Mouse (Mus musculus): Measurements from ENCODE around the gene Zdhhc4. TPM values are rescaled to one million over a fixed set of nuclear protein-coding genes. Genes with fewer than 3 reads are reported as not detected.

The Zdhhc4 gene
- polyA plus RNA-seq, 1 experiment from 2014 or later, result 63.3 TPM

- 47% methylated on average over 6 of the region's 6 CpGs for WGBS
- ATAC-seq (replicated peaks; ENCODE audit: low FRiP score) (no peak), DNase-seq (ENCODE audit: low spot score) (no peak)
- no peaks in the 10 kb centered on the region; the same call in 1 of the 2 replicates for H3K27me3 ChIP-seq (replicated peaks; ENCODE audit: control insufficient read depth, insufficient read depth, low read length)
- no peaks in the 10 kb centered on the region for H3K9me3 ChIP-seq (ENCODE audit: control insufficient read depth, low read length)
- no peaks in the 10 kb centered on the region for H3K36me3 ChIP-seq (ENCODE audit: control insufficient read depth, insufficient read depth, low read length)
- no peaks in the 10 kb centered on the region for H3K4me1 ChIP-seq (replicated peaks; ENCODE audit: control insufficient read depth, insufficient read depth, low read length)
- H3K9ac ChIP-seq (ENCODE audit: low read depth, low read length), result no peak overlapping the region
- no peak overlapping the region for H3K4me2 ChIP-seq
- no peak overlapping the region for H3K27ac ChIP-seq (ENCODE audit: low read depth, low read length)
- H3K4me3 ChIP-seq (ENCODE audit: low read depth, low read length), result no peak overlapping the region
Observed at GRCm38 (mm10) chr5:143339603-143340002, 10.5 kb upstream of the Zdhhc4 start.

GRCm38 (mm10) chr5:143336559-143336958, 7.5 kb upstream of the Zdhhc4 start:
- H3K36me3 ChIP-seq (ENCODE audit: control insufficient read depth, insufficient read depth, low read length), result no peaks in the 10 kb centered on the region
- H3K4me3 ChIP-seq (ENCODE audit: low read depth, low read length), result no peak overlapping the region
- ATAC-seq (replicated peaks; ENCODE audit: low FRiP score) (no peak), DNase-seq (ENCODE audit: low spot score) (no peak)
- no peaks in the 10 kb centered on the region for H3K9me3 ChIP-seq (ENCODE audit: control insufficient read depth, low read length)
- no peak overlapping the region for H3K9ac ChIP-seq (ENCODE audit: low read depth, low read length)
- no peak overlapping the region for H3K27ac ChIP-seq (ENCODE audit: low read depth, low read length)
- H3K4me2 ChIP-seq, result no peak overlapping the region
- 60% methylated on average over 6 of the region's 6 CpGs for WGBS
- no peaks in the 10 kb centered on the region; the same call in 1 of the 2 replicates for H3K27me3 ChIP-seq (replicated peaks; ENCODE audit: control insufficient read depth, insufficient read depth, low read length)
- no peaks in the 10 kb centered on the region for H3K4me1 ChIP-seq (replicated peaks; ENCODE audit: control insufficient read depth, insufficient read depth, low read length)

- no peak for DNase-seq (ENCODE audit: low spot score)
- H3K4me3 ChIP-seq (ENCODE audit: low read depth, low read length), result no peak overlapping the region
- no peaks in the 10 kb centered on the region; the same call in 1 of the 2 replicates for H3K27me3 ChIP-seq (replicated peaks; ENCODE audit: control insufficient read depth, insufficient read depth, low read length)
- H3K4me1 ChIP-seq (replicated peaks; ENCODE audit: control insufficient read depth, insufficient read depth, low read length), result peaks cover under 1% of the 10 kb centered on the region; the same call in 1 of the 2 replicates
- WGBS, result 77% methylated on average over 7 of the region's 7 CpGs
- no peak overlapping the region for H3K9ac ChIP-seq (ENCODE audit: low read depth, low read length)
- no peaks in the 10 kb centered on the region for H3K9me3 ChIP-seq (ENCODE audit: control insufficient read depth, low read length)
- no peak for ATAC-seq (replicated peaks; ENCODE audit: low FRiP score)
- no peak overlapping the region for H3K27ac ChIP-seq (ENCODE audit: low read depth, low read length)
- H3K36me3 ChIP-seq (ENCODE audit: control insufficient read depth, insufficient read depth, low read length), result no peaks in the 10 kb centered on the region
- H3K4me2 ChIP-seq, result no peak overlapping the region
Observed at GRCm38 (mm10) chr5:143335089-143335460, 6.0 kb upstream of the Zdhhc4 start.

- H3K36me3 ChIP-seq (ENCODE audit: control insufficient read depth, insufficient read depth, low read length), result no peaks in the 10 kb centered on the region
- H3K4me1 ChIP-seq (replicated peaks; ENCODE audit: control insufficient read depth, insufficient read depth, low read length), result peaks cover 6% of the 10 kb centered on the region; the same call in 1 of the 2 replicates
- H3K9ac ChIP-seq (ENCODE audit: low read depth, low read length), result no peak overlapping the region
- no peak overlapping the region for H3K27ac ChIP-seq (ENCODE audit: low read depth, low read length)
- no peaks in the 10 kb centered on the region for H3K9me3 ChIP-seq (ENCODE audit: control insufficient read depth, low read length)
- no peak for ATAC-seq (replicated peaks; ENCODE audit: low FRiP score)
- H3K4me2 ChIP-seq, result no peak overlapping the region
- no peaks in the 10 kb centered on the region; the same call in 1 of the 2 replicates for H3K27me3 ChIP-seq (replicated peaks; ENCODE audit: control insufficient read depth, insufficient read depth, low read length)
- WGBS, result 64% methylated on average over 14 of the region's 14 CpGs
- H3K4me3 ChIP-seq (ENCODE audit: low read depth, low read length), result no peak overlapping the region
- no peak for DNase-seq (ENCODE audit: low spot score)
Observed at GRCm38 (mm10) chr5:143334418-143335088, 5.5 kb upstream of the Zdhhc4 start.

GRCm38 (mm10) chr5:143333872-143334271, 4.8 kb upstream of the Zdhhc4 start:
- no peaks in the 10 kb centered on the region for H3K9me3 ChIP-seq (ENCODE audit: control insufficient read depth, low read length)
- ATAC-seq (replicated peaks; ENCODE audit: low FRiP score) (no peak; the same call in 1 of the 2 replicates), DNase-seq (ENCODE audit: low spot score) (peak; percentile 56)
- H3K4me2 ChIP-seq, result peak overlapping the region; percentile 9
- no peak overlapping the region for H3K9ac ChIP-seq (ENCODE audit: low read depth, low read length)
- H3K27ac ChIP-seq (ENCODE audit: low read depth, low read length), result no peak overlapping the region
- no peak overlapping the region for H3K4me3 ChIP-seq (ENCODE audit: low read depth, low read length)
- H3K4me1 ChIP-seq (replicated peaks; ENCODE audit: control insufficient read depth, insufficient read depth, low read length), result peaks cover 6% of the 10 kb centered on the region; the same call in 1 of the 2 replicates
- WGBS, result 6% methylated on average over 5 of the region's 5 CpGs
- no peaks in the 10 kb centered on the region; the same call in 1 of the 2 replicates for H3K27me3 ChIP-seq (replicated peaks; ENCODE audit: control insufficient read depth, insufficient read depth, low read length)
- H3K36me3 ChIP-seq (ENCODE audit: control insufficient read depth, insufficient read depth, low read length), result no peaks in the 10 kb centered on the region

GRCm38 (mm10) chr5:143317288-143317610, 11.8 kb downstream of the Zdhhc4 start:
- Histone ChIP-seq H3K9me3 (ENCODE audit: control insufficient read depth, low read length) (no peaks in the 10 kb centered on the region), H3K36me3 (ENCODE audit: control insufficient read depth, insufficient read depth, low read length) (peaks cover 42% of the 10 kb centered on the region), H3K9ac (ENCODE audit: low read depth, low read length) (no peak overlapping the region), H3K27ac (ENCODE audit: low read depth, low read length) (no peak overlapping the region), H3K4me2 (no peak overlapping the region), H3K4me3 (ENCODE audit: low read depth, low read length) (no peak overlapping the region), H3K27me3 (replicated peaks; ENCODE audit: control insufficient read depth, insufficient read depth, low read length) (no peaks in the 10 kb centered on the region), H3K4me1 (replicated peaks; ENCODE audit: control insufficient read depth, insufficient read depth, low read length) (peaks cover 13% of the 10 kb centered on the region)
- 92% methylated on average over 8 of the region's 8 CpGs for WGBS
- DNase-seq (ENCODE audit: low spot score) (no peak), ATAC-seq (replicated peaks; ENCODE audit: low FRiP score) (no peak)

- DNase-seq (ENCODE audit: low spot score) (no peak), ATAC-seq (replicated peaks; ENCODE audit: low FRiP score) (no peak)
- H3K27me3 ChIP-seq (replicated peaks; ENCODE audit: control insufficient read depth, insufficient read depth, low read length), result no peaks in the 10 kb centered on the region
- peaks cover 13% of the 10 kb centered on the region for H3K4me1 ChIP-seq (replicated peaks; ENCODE audit: control insufficient read depth, insufficient read depth, low read length)
- no peak overlapping the region for H3K4me3 ChIP-seq (ENCODE audit: low read depth, low read length)
- H3K9me3 ChIP-seq (ENCODE audit: control insufficient read depth, low read length), result no peaks in the 10 kb centered on the region
- H3K36me3 ChIP-seq (ENCODE audit: control insufficient read depth, insufficient read depth, low read length), result peaks cover 41% of the 10 kb centered on the region
- H3K4me2 ChIP-seq, result no peak overlapping the region
- H3K9ac ChIP-seq (ENCODE audit: low read depth, low read length), result no peak overlapping the region
- H3K27ac ChIP-seq (ENCODE audit: low read depth, low read length), result no peak overlapping the region
- 90% methylated on average over 5 of the region's 5 CpGs for WGBS
Observed at GRCm38 (mm10) chr5:143316605-143317287, 12.3 kb downstream of the Zdhhc4 start.

GRCm38 (mm10) chr5:143315514-143315888, 13.6 kb downstream of the Zdhhc4 start:
- H3K4me1 ChIP-seq (replicated peaks; ENCODE audit: control insufficient read depth, insufficient read depth, low read length), result peaks cover 13% of the 10 kb centered on the region
- H3K4me2 ChIP-seq, result peak overlapping the region; percentile 97
- 14% methylated on average over 8 of the region's 8 CpGs for WGBS
- no peak for ATAC-seq (replicated peaks; ENCODE audit: low FRiP score)
- no peak for DNase-seq (ENCODE audit: low spot score)
- no peaks in the 10 kb centered on the region for H3K27me3 ChIP-seq (replicated peaks; ENCODE audit: control insufficient read depth, insufficient read depth, low read length)
- peak overlapping the region; percentile 91 for H3K4me3 ChIP-seq (ENCODE audit: low read depth, low read length)
- H3K9ac ChIP-seq (ENCODE audit: low read depth, low read length), result peak overlapping the region; percentile 96
- H3K9me3 ChIP-seq (ENCODE audit: control insufficient read depth, low read length), result no peaks in the 10 kb centered on the region
- 0 out of 2 replicates have a peak overlapping the region, but pooled peaks have one; percentile 85 for H3K27ac ChIP-seq (ENCODE audit: low read depth, low read length)
- H3K36me3 ChIP-seq (ENCODE audit: control insufficient read depth, insufficient read depth, low read length), result peaks cover 50% of the 10 kb centered on the region
